Mouse (Mus musculus): ENCODE data around the gene Pi4k2a. TPM values are rescaled to one million over a fixed set of nuclear protein-coding genes. Genes with fewer than 3 reads are reported as not detected.

Pi4k2a gene
- total RNA-seq, 1 experiment, result 23.2 TPM

GRCm38 (mm10) chr19:42151990-42152389, 61.7 kb downstream of the Pi4k2a start:
- Histone ChIP-seq H3K4me3 (ENCODE audit: insufficient read depth in 1 of 2, low read depth in 1 of 2, low read length in 2 of 2, poor library complexity in 1 of 2, severe bottlenecking in 1 of 2) (no peak overlapping the region), H3K9me3 (ENCODE audit: control insufficient read depth, insufficient read depth, low read depth, low read length) (no peaks in the 10 kb centered on the region), H3K36me3 (ENCODE audit: control insufficient read depth, insufficient read depth, low read length, poor library complexity, severe bottlenecking) (peaks cover 6% of the 10 kb centered on the region; the same call in 1 of the 2 replicates), H3K9ac (ENCODE audit: insufficient read depth, low read depth, low read length, poor library complexity, severe bottlenecking) (no peak overlapping the region), H3K27ac (ENCODE audit: insufficient read depth, low read depth, low read length, poor library complexity, severe bottlenecking) (no peak overlapping the region), H3K4me1 (ENCODE audit: control insufficient read depth in 2 of 2, insufficient read depth in 2 of 2, low read length in 2 of 2, poor library complexity in 1 of 2) (peaks cover 7 to 25% of the 10 kb centered on the region in 2 experiments; a peak in 3 of 4 replicates)
- DNase-seq (ENCODE audit: low read depth, low spot score), result peak; percentile 84
- TF ChIP-seq HCFC1 (IDR thresholded peaks at IDR 0.05; ENCODE audit: borderline replicate concordance, insufficient read depth, low read length) (no peak), CHD2 (IDR thresholded peaks at IDR 0.05; ENCODE audit: low read depth, low read length) (no peak), ZC3H11A (IDR thresholded peaks at IDR 0.05; ENCODE audit: borderline replicate concordance, low read depth, low read length) (0 out of 2 replicates have a peak, but pooled peaks have one; percentile 22), ZNF384 (IDR thresholded peaks at IDR 0.05; ENCODE audit: low read depth, low read length) (no peak), MAFK (IDR thresholded peaks at IDR 0.05; ENCODE audit: insufficient read depth, low read depth, low read length) (no peak)
- in situ Hi-C loops (cut with MboI; ENCODE audit: low sequenced_read_pairs in 2 of 2, unreplicated experiment in 2 of 2), result no loop called here

- H3K9me3 ChIP-seq (ENCODE audit: control insufficient read depth, insufficient read depth, low read depth, low read length), result no peaks in the 10 kb centered on the region
- no peak for DNase-seq (ENCODE audit: low read depth, low spot score)
- H3K36me3 ChIP-seq (ENCODE audit: control insufficient read depth, insufficient read depth, low read length, poor library complexity, severe bottlenecking), result no peaks in the 10 kb centered on the region
- H3K27ac ChIP-seq (ENCODE audit: insufficient read depth, low read depth, low read length, poor library complexity, severe bottlenecking), result no peak overlapping the region
- TF ChIP-seq ZNF384 (IDR thresholded peaks at IDR 0.05; ENCODE audit: low read depth, low read length) (no peak), ZC3H11A (IDR thresholded peaks at IDR 0.05; ENCODE audit: borderline replicate concordance, low read depth, low read length) (no peak), CHD2 (IDR thresholded peaks at IDR 0.05; ENCODE audit: low read depth, low read length) (no peak), MAFK (IDR thresholded peaks at IDR 0.05; ENCODE audit: insufficient read depth, low read depth, low read length) (no peak), HCFC1 (IDR thresholded peaks at IDR 0.05; ENCODE audit: borderline replicate concordance, insufficient read depth, low read length) (no peak)
- in situ Hi-C loops (cut with MboI; ENCODE audit: low sequenced_read_pairs in 2 of 2, unreplicated experiment in 2 of 2), result no loop called here
- H3K4me1 ChIP-seq (ENCODE audit: control insufficient read depth in 2 of 2, insufficient read depth in 2 of 2, low read length in 2 of 2, poor library complexity in 1 of 2), result peaks cover 1 to 8% of the 10 kb centered on the region in 2 experiments; a peak in 1 of 4 replicates
- H3K4me3 ChIP-seq (ENCODE audit: insufficient read depth in 1 of 2, low read depth in 1 of 2, low read length in 2 of 2, poor library complexity in 1 of 2, severe bottlenecking in 1 of 2), result no peak overlapping the region
- H3K9ac ChIP-seq (ENCODE audit: insufficient read depth, low read depth, low read length, poor library complexity, severe bottlenecking), result no peak overlapping the region
These were observed 67.4 kb downstream of the Pi4k2a start for GRCm38 (mm10) chr19:42157493-42158237.

GRCm38 (mm10) chr19:42158246-42159017, 68.2 kb downstream of the Pi4k2a start:
- Histone ChIP-seq H3K9ac (ENCODE audit: insufficient read depth, low read depth, low read length, poor library complexity, severe bottlenecking) (no peak overlapping the region), H3K4me1 (ENCODE audit: control insufficient read depth in 2 of 2, insufficient read depth in 2 of 2, low read length in 2 of 2, poor library complexity in 1 of 2) (peaks cover 0 to 5% of the 10 kb centered on the region in 2 experiments; a peak in 1 of 4 replicates), H3K27ac (ENCODE audit: insufficient read depth, low read depth, low read length, poor library complexity, severe bottlenecking) (no peak overlapping the region), H3K36me3 (ENCODE audit: control insufficient read depth, insufficient read depth, low read length, poor library complexity, severe bottlenecking) (no peaks in the 10 kb centered on the region), H3K4me3 (ENCODE audit: insufficient read depth in 1 of 2, low read depth in 1 of 2, low read length in 2 of 2, poor library complexity in 1 of 2, severe bottlenecking in 1 of 2) (no peak overlapping the region), H3K9me3 (ENCODE audit: control insufficient read depth, insufficient read depth, low read depth, low read length) (no peaks in the 10 kb centered on the region)
- in situ Hi-C loops (cut with MboI; ENCODE audit: low sequenced_read_pairs in 2 of 2, unreplicated experiment in 2 of 2), result no loop called here
- no peak for DNase-seq (ENCODE audit: low read depth, low spot score)
- TF ChIP-seq ZNF384 (IDR thresholded peaks at IDR 0.05; ENCODE audit: low read depth, low read length) (no peak), MAFK (IDR thresholded peaks at IDR 0.05; ENCODE audit: insufficient read depth, low read depth, low read length) (no peak), CHD2 (IDR thresholded peaks at IDR 0.05; ENCODE audit: low read depth, low read length) (no peak)

- Histone ChIP-seq H3K36me3 (ENCODE audit: control insufficient read depth, insufficient read depth, low read length, poor library complexity, severe bottlenecking) (no peaks in the 10 kb centered on the region), H3K4me3 (ENCODE audit: insufficient read depth in 1 of 2, low read depth in 1 of 2, low read length in 2 of 2, poor library complexity in 1 of 2, severe bottlenecking in 1 of 2) (no peak within 1 kb of the TSS), H3K9me3 (ENCODE audit: control insufficient read depth, insufficient read depth, low read depth, low read length) (no peaks in the 10 kb centered on the region), H3K9ac (ENCODE audit: insufficient read depth, low read depth, low read length, poor library complexity, severe bottlenecking) (no peak within 1 kb of the TSS), H3K27ac (ENCODE audit: insufficient read depth, low read depth, low read length, poor library complexity, severe bottlenecking) (no peak within 1 kb of the TSS), H3K4me1 (ENCODE audit: control insufficient read depth in 2 of 2, insufficient read depth in 2 of 2, low read length in 2 of 2, poor library complexity in 1 of 2) (no peaks in the 10 kb centered on the region; a peak in 1 of 4 replicates)
- DNase-seq (ENCODE audit: low read depth, low spot score), result no peak
- TF ChIP-seq ZC3H11A (IDR thresholded peaks at IDR 0.05; ENCODE audit: borderline replicate concordance, low read depth, low read length) (no peak), MAFK (IDR thresholded peaks at IDR 0.05; ENCODE audit: insufficient read depth, low read depth, low read length) (no peak), CHD2 (IDR thresholded peaks at IDR 0.05; ENCODE audit: low read depth, low read length) (no peak), ZNF384 (IDR thresholded peaks at IDR 0.05; ENCODE audit: low read depth, low read length) (no peak), HCFC1 (IDR thresholded peaks at IDR 0.05; ENCODE audit: borderline replicate concordance, insufficient read depth, low read length) (no peak)
- in situ Hi-C loops (cut with MboI; ENCODE audit: low sequenced_read_pairs in 2 of 2, unreplicated experiment in 2 of 2), result no loop called here
These were observed 73.5 kb downstream of the Pi4k2a start, which contains the start of gene Zfyve27 for GRCm38 (mm10) chr19:42163764-42164163. TSS of gene Zfyve27 (plus strand) at chr19:42163951.

All from ES-E14 (cell line).